Mouse (Mus musculus) left cerebral cortex, postnatal 14 days (tissue): ENCODE results near the gene Cep104. TPM values are rescaled to one million over a fixed set of nuclear protein-coding genes. Genes with fewer than 3 reads are reported as not detected.

Source experiments
- DNase-seq, 2 experiments: peaks; one replicate each; pipeline ENCODE4 v3.0.0; 2021 to 2022; ENCODE audit warnings: low spot score in 2 of 2, mixed read lengths in 1 of 2
- intact Hi-C: fragments of 180-260 bp; cut with DNase I; formaldehyde crosslinking; loops from one replicate; pipeline ENCODE4 v1.15.1; 2025
- long read RNA-seq, 2 experiments: library from polyadenylated mRNA; stranded (forward); transcript quantifications; one replicate each; pipeline ENCODE4 v2.0.0; 2021
- total RNA-seq, 2 experiments: library from RNA; stranded (reverse); gene quantifications; 2 replicates each; pipeline ENCODE4 v1.2.3; 2021

Gene Cep104
- 10 to 100 TPM; 27.3 to 28.8 TPM for total RNA-seq
- long read RNA-seq, experiment 1, full-length matches to known transcripts: 11 of 23 reads
- long read RNA-seq, experiment 1, partial matches to known transcripts: 3 of 23 reads
- long read RNA-seq, experiment 1, other reads (novel, unspliced or antisense): 9 of 23 reads
- long read RNA-seq, experiment 2, full-length matches to known transcripts: 13 of 24 reads
- long read RNA-seq, experiment 2, partial matches to known transcripts: 8 of 24 reads
- long read RNA-seq, experiment 2, other reads (novel, unspliced or antisense): 3 of 24 reads

- intact Hi-C loops: loop anchor here (1.0 kb wide), 1 partner anchor 37 kb away; the partner anchor contains the start of gene Lrrc47
- DNase-seq: peak; percentile 97 to 98
Measured at GRCm38 (mm10) chr4:153974431-153975291, at the start of gene Cep104, which contains the start of gene Dffb. Cep104 (plus strand) TSS chr4:153975194. Dffb (minus strand) TSS chr4:153975126.

GRCm38 (mm10) chr4:153928772-153929299 lies 46.2 kb upstream of the Cep104 start:
- intact Hi-C loops: no loop called here
- no peak for DNase-seq

GRCm38 (mm10) chr4:153929425-153929824 lies 45.6 kb upstream of the Cep104 start:
- DNase-seq: no peak
- intact Hi-C loops: no loop called here

- intact Hi-C loops: no loop called here
- DNase-seq: no peak
Measured at GRCm38 (mm10) chr4:153929921-153930320, 45.1 kb upstream of the Cep104 start.

GRCm38 (mm10) chr4:153943243-153943642 lies 31.8 kb upstream of the Cep104 start:
- intact Hi-C loops: loop anchor here (5.0 to 10.0 kb wide), 4 partner anchors 136 to 1408 kb away; partner anchors contain the start of gene Ajap1
- peak in 1 of 2 experiments; percentile 65 for DNase-seq

- DNase-seq: no peak
- intact Hi-C loops: loop anchor here (5.0 to 10.0 kb wide), 4 partner anchors 137 to 1409 kb away; partner anchors contain the start of gene Ajap1
Measured at GRCm38 (mm10) chr4:153944261-153944660, 30.7 kb upstream of the Cep104 start.

- intact Hi-C loops: loop anchor here (10.0 kb wide), 2 partner anchors 1211 to 1411 kb away; no protein-coding TSS in a partner anchor
- no peak for DNase-seq
Measured at GRCm38 (mm10) chr4:153945741-153946140, 29.3 kb upstream of the Cep104 start.

- DNase-seq: no peak
- intact Hi-C loops: loop anchor here (10.0 kb wide), 1 partner anchor 1656 kb away; the partner anchor contains the start of genes Hes3 and Icmt
Measured at GRCm38 (mm10) chr4:153950372-153950771, 24.6 kb upstream of the Cep104 start.

GRCm38 (mm10) chr4:153951150-153951549 lies 23.8 kb upstream of the Cep104 start:
- peak in 1 of 2 experiments; percentile 59 for DNase-seq
- intact Hi-C loops: loop anchor here (10.0 kb wide), 1 partner anchor 1656 kb away; the partner anchor contains the start of genes Hes3 and Icmt

GRCm38 (mm10) chr4:153951692-153952091 lies 23.3 kb upstream of the Cep104 start:
- intact Hi-C loops: loop anchor here (10.0 kb wide), 1 partner anchor 1657 kb away; the partner anchor contains the start of genes Hes3 and Icmt
- DNase-seq: no peak

GRCm38 (mm10) chr4:153955651-153956050 lies 19.3 kb upstream of the Cep104 start:
- DNase-seq: no peak
- intact Hi-C loops: loop anchor here (10.0 kb wide), 1 partner anchor 1661 kb away; the partner anchor contains the start of genes Hes3 and Icmt

- DNase-seq: peak; percentile 97 to 99
- intact Hi-C loops: loop anchor here (10.0 kb wide), 1 partner anchor 1662 kb away; the partner anchor contains the start of genes Hes3 and Icmt
Measured at GRCm38 (mm10) chr4:153956569-153957405, 18.2 kb upstream of the Cep104 start, which contains the start of gene A430005L14Rik. A430005L14Rik (plus strand) TSS chr4:153957237.

- no peak for DNase-seq
- intact Hi-C loops: loop anchor here (10.0 kb wide), 1 partner anchor 1663 kb away; the partner anchor contains the start of genes Hes3 and Icmt
Measured at GRCm38 (mm10) chr4:153957444-153958250, 17.3 kb upstream of the Cep104 start.

- DNase-seq: peak; percentile 21 to 62
Measured at GRCm38 (mm10) chr4:153962631-153963030, 12.4 kb upstream of the Cep104 start.

GRCm38 (mm10) chr4:153966651-153967050 lies 8.3 kb upstream of the Cep104 start:
- DNase-seq: no peak
- intact Hi-C loops: no loop called here

More at GRCm38 (mm10) chr4:153962631-153963030, 12.4 kb upstream of the Cep104 start:
- intact Hi-C loops: no loop called here

GRCm38 (mm10) chr4:153967556-153967955 lies 7.4 kb upstream of the Cep104 start:
- intact Hi-C loops: no loop called here
- no peak for DNase-seq

- DNase-seq: no peak
- intact Hi-C loops: no loop called here
Measured at GRCm38 (mm10) chr4:153968063-153968462, 6.9 kb upstream of the Cep104 start.
